Mouse (Mus musculus) CH12.LX (cell line): ENCODE measurements around the gene Ttc7b. TPM values are rescaled to one million over a fixed set of nuclear protein-coding genes. Genes with fewer than 3 reads are reported as not detected.
A peak's percentile ranks its signal among the peaks of the same experiment; 100 is the strongest.

Experiments used
- DNase-seq: peaks from one replicate; pipeline ENCODE4 v3.0.0-alpha.2; 2013; ENCODE audit errors: extremely low read depth
- H3K27ac ChIP-seq: 2 replicates; pipeline ENCODE4 v1.5.1; 2012; ENCODE audit warnings: low read depth, mild to moderate bottlenecking, control low read depth, moderate library complexity; ENCODE audit not compliant: insufficient read depth
- H3K27me3 ChIP-seq: replicated peaks from 2 replicates; pipeline ENCODE3; 2012; ENCODE audit warnings: inconsistent platforms
- H3K36me3 ChIP-seq, 2 experiments: replicated peaks in 1 of 2; 2 replicates each; pipeline versions ENCODE3 to v1.6.1; 2012; ENCODE audit warnings: inconsistent platforms in 1 of 2, low read length in 1 of 2, mild to moderate bottlenecking in 1 of 2, mixed read lengths in 1 of 2, moderate library complexity in 1 of 2; ENCODE audit not compliant: control insufficient read depth in 1 of 2, insufficient read depth in 1 of 2
- H3K4me1 ChIP-seq, 2 experiments: 2 replicates each; pipeline ENCODE4 v1.6.1; 2012; ENCODE audit warnings: inconsistent platforms in 1 of 2, moderate library complexity in 1 of 2; ENCODE audit not compliant: insufficient read depth in 2 of 2, control insufficient read depth in 1 of 2
- H3K4me2 ChIP-seq: 2 replicates; pipeline ENCODE4 v1.6.1; 2012; ENCODE audit warnings: low read depth, mild to moderate bottlenecking, control low read depth; ENCODE audit not compliant: poor library complexity, insufficient read depth, severe bottlenecking
- H3K4me3 ChIP-seq, 3 experiments: fragments of 150-350 bp in 1 of 3; sonication (generic) in 1 of 3; replicated peaks in 1 of 3; 2 replicates each; pipeline versions ENCODE3 to v1.5.1; 2011 to 2012; ENCODE audit warnings: low read depth in 2 of 3, low read length in 2 of 3, mild to moderate bottlenecking in 2 of 3, moderate library complexity in 2 of 3, control low read depth in 1 of 3, improper control_type of control experiment in 1 of 3, inconsistent platforms in 1 of 3, mixed read lengths in 1 of 3; ENCODE audit not compliant: poor library complexity in 1 of 3
- H3K79me2 ChIP-seq: replicated peaks from 2 replicates; pipeline ENCODE4 v1.6.1; 2012; ENCODE audit warnings: mild to moderate bottlenecking, moderate library complexity; ENCODE audit not compliant: control insufficient read depth, poor library complexity, insufficient read depth, severe bottlenecking; ENCODE audit errors: extremely low read depth
- H3K9ac ChIP-seq: 2 replicates; pipeline ENCODE4 v1.6.1; 2012; ENCODE audit warnings: low read depth, mild to moderate bottlenecking, control low read depth, moderate library complexity; ENCODE audit not compliant: insufficient read depth
- H3K9me3 ChIP-seq: replicated peaks from 2 replicates; pipeline ENCODE3; 2012; ENCODE audit warnings: low read length, inconsistent platforms, mixed read lengths
- CHD2 ChIP-seq: IDR thresholded peaks from 2 replicates; pipeline ENCODE4 v1.6.1; 2011; ENCODE audit warnings: low read length, improper control_type of control experiment
- CTCF ChIP-seq, 2 experiments: IDR thresholded peaks in 1 of 2; conservative IDR thresholded peaks in 1 of 2; 2 replicates each; pipeline ENCODE4 v1.5.1; 2011 to 2012; ENCODE audit warnings: low read depth in 2 of 2, low read length in 2 of 2, improper control_type of control experiment in 1 of 2, inconsistent platforms in 1 of 2, mild to moderate bottlenecking in 1 of 2, moderate library complexity in 1 of 2
- GABPA ChIP-seq: IDR thresholded peaks from 2 replicates; pipeline ENCODE4 v1.6.1; 2012; ENCODE audit warnings: low read depth, low read length, improper control_type of control experiment, inconsistent platforms; ENCODE audit not compliant: insufficient replicate concordance
- HCFC1 ChIP-seq: IDR thresholded peaks from 2 replicates; pipeline ENCODE4 v1.6.1; 2012; ENCODE audit warnings: low read depth, mild to moderate bottlenecking, inconsistent platforms, low read length, improper control_type of control experiment
- KAT2A ChIP-seq: IDR thresholded peaks from 2 replicates; pipeline ENCODE4 v1.6.1; 2012; ENCODE audit warnings: low read length, improper control_type of control experiment, inconsistent platforms; ENCODE audit not compliant: insufficient replicate concordance
- MAFK ChIP-seq: IDR thresholded peaks from 2 replicates; pipeline ENCODE4 v1.6.1; 2011; ENCODE audit warnings: low read length, improper control_type of control experiment; ENCODE audit not compliant: insufficient replicate concordance
- MAX ChIP-seq: IDR thresholded peaks from 2 replicates; pipeline ENCODE4 v1.6.1; 2011; ENCODE audit warnings: low read length, improper control_type of control experiment
- NRF1 ChIP-seq: IDR thresholded peaks from 2 replicates; pipeline ENCODE4 v1.6.1; 2014; ENCODE audit warnings: low read depth, mild to moderate bottlenecking, inconsistent platforms, low read length, improper control_type of control experiment, moderate library complexity
- POLR2AphosphoS2 ChIP-seq: IDR thresholded peaks from 2 replicates; pipeline ENCODE4 v1.6.1; 2011; ENCODE audit warnings: low read depth, low read length, improper control_type of control experiment
- RAD21 ChIP-seq: IDR thresholded peaks from 2 replicates; pipeline ENCODE4 v1.6.1; 2011; ENCODE audit warnings: low read depth, mild to moderate bottlenecking, low read length, improper control_type of control experiment, moderate library complexity
- SMC3 ChIP-seq: IDR thresholded peaks from 2 replicates; pipeline ENCODE4 v1.6.1; 2011; ENCODE audit warnings: low read depth, low read length, improper control_type of control experiment
- TBP ChIP-seq: conservative IDR thresholded peaks from 2 replicates; pipeline ENCODE4 v1.6.1; 2011; ENCODE audit warnings: low read depth, low read length, improper control_type of control experiment
- TCF12 ChIP-seq: IDR thresholded peaks from 2 replicates; pipeline ENCODE4 v1.6.1; 2014; ENCODE audit warnings: low read depth, mild to moderate bottlenecking, inconsistent platforms, low read length, improper control_type of control experiment
- USF1 ChIP-seq: IDR thresholded peaks from 2 replicates; pipeline ENCODE4 v1.6.1; 2014; ENCODE audit warnings: low read depth, mild to moderate bottlenecking, inconsistent platforms, low read length, improper control_type of control experiment
- ZKSCAN1 ChIP-seq: IDR thresholded peaks from 2 replicates; pipeline ENCODE4 v1.6.1; 2012; ENCODE audit warnings: low read depth, inconsistent platforms, low read length, improper control_type of control experiment, borderline replicate concordance
- dilution Hi-C: fragments of 300-500 bp; cut with MboI; formaldehyde crosslinking; loops from 2 replicates; pipeline ENCODE4 v1.14.3; 2020; ENCODE audit warnings: low sequenced_read_pairs; ENCODE audit not compliant: extremely low pct_unique_long_range_greater_than_20kb, extremely low pct_ligation_motif_present
- in situ Hi-C: fragments of 300-500 bp; cut with MboI; formaldehyde crosslinking; loops from 3 replicates; pipeline ENCODE4 v1.14.3; 2019; ENCODE audit warnings: low sequenced_read_pairs, low pct_ligation_motif_present, low pct_unique_long_range_greater_than_20kb, mixed read lengths
- polyA plus RNA-seq: library from polyadenylated mRNA; unstranded; fragments of >175 nt; gene quantifications from 2 replicates; pipeline ENCODE4 v1.2.1, GENCODE M21; 2012; ENCODE audit warnings: low read depth; ENCODE audit not compliant: insufficient read length
- total RNA-seq, 2 experiments: library from RNA; depleted of rRNA; stranded (reverse); fragments of 300-350 nt in 1 of 2; fragments of >200 nt in 1 of 2; gene quantifications; 2 replicates each; pipeline ENCODE4 v1.2.3; 2012 to 2014

Ttc7b gene
- total and polyA plus RNA-seq, 3 experiments: 7.8 to 18.3 (median 12.7) TPM

GRCm38 (mm10) chr12:100297961-100298360 lies 222.7 kb downstream of the Ttc7b start:
- dilution Hi-C loops: no loop called here
- Histone ChIP-seq H3K4me2 (no peak overlapping the region), H3K27me3 (no peaks in the 10 kb centered on the region)
- TF ChIP-seq TCF12 (no peak), RAD21 (no peak), CTCF (conservative IDR thresholded peaks at IDR 0.05 in 1 of 2, IDR thresholded peaks at IDR 0.05 in 1 of 2; ENCODE audit: low read depth in 2 of 2, low read length in 2 of 2) (no peak), USF1 (no peak), GABPA (no peak), TBP (no peak), SMC3 (no peak), CHD2 (no peak), MAFK (no peak), ZKSCAN1 (no peak), POLR2AphosphoS2 (no peak), HCFC1 (no peak), KAT2A (no peak), NRF1 (no peak)
- TF ChIP-seq, all 38 proteins: peak for 0
- Histone ChIP-seq H3K79me2 (no peaks in the 10 kb centered on the region), H3K4me3 (no peak overlapping the region), H3K27ac (no peak overlapping the region), H3K9ac (no peak overlapping the region), H3K4me1 (peaks cover 15 to 28% of the 10 kb centered on the region in 2 experiments), H3K9me3 (peaks cover 7% of the 10 kb centered on the region), H3K36me3 (peaks cover 0 to 15% of the 10 kb centered on the region in 2 experiments)
- DNase-seq: no peak
- in situ Hi-C loops: no loop called here

- peak in 1 of 2 experiments; percentile 35; a peak in 1 of 4 replicates for TF ChIP-seq CTCF (conservative IDR thresholded peaks at IDR 0.05 in 1 of 2, IDR thresholded peaks at IDR 0.05 in 1 of 2; ENCODE audit: low read depth in 2 of 2, low read length in 2 of 2)
- TF ChIP-seq MAX: no peak
- TF ChIP-seq SMC3: 0 out of 2 replicates have a peak, but pooled peaks have one; percentile 13
- dilution Hi-C loops (no loop called here), in situ Hi-C loops (no loop called here)
- H3K9ac ChIP-seq: no peak overlapping the region
- H3K4me2 ChIP-seq: no peak overlapping the region
- no peaks in the 10 kb centered on the region for H3K79me2 ChIP-seq
- no peaks in the 10 kb centered on the region for H3K36me3 ChIP-seq
- no peak overlapping the region for H3K4me3 ChIP-seq
- H3K27ac ChIP-seq: no peak overlapping the region
- DNase-seq: no peak
- peaks cover 7% of the 10 kb centered on the region for H3K9me3 ChIP-seq
- peaks cover 7 to 18% of the 10 kb centered on the region in 2 experiments for H3K4me1 ChIP-seq
- no peaks in the 10 kb centered on the region for H3K27me3 ChIP-seq
These were observed 226.2 kb downstream of the Ttc7b start for GRCm38 (mm10) chr12:100294457-100294856.
